Mouse (Mus musculus): ENCODE results near the gene Slc34a1. TPM values are rescaled to one million over a fixed set of nuclear protein-coding genes. Genes with fewer than 3 reads are reported as not detected.
"Not testable (repeated sequence)": the region's sequence is repeated elsewhere in the genome, so short reads cannot be mapped to it uniquely, and the experiment has no call there.

Slc34a1 gene
- polyA plus RNA-seq, 1 experiment from 2014 or later = 385 TPM

DNA sequence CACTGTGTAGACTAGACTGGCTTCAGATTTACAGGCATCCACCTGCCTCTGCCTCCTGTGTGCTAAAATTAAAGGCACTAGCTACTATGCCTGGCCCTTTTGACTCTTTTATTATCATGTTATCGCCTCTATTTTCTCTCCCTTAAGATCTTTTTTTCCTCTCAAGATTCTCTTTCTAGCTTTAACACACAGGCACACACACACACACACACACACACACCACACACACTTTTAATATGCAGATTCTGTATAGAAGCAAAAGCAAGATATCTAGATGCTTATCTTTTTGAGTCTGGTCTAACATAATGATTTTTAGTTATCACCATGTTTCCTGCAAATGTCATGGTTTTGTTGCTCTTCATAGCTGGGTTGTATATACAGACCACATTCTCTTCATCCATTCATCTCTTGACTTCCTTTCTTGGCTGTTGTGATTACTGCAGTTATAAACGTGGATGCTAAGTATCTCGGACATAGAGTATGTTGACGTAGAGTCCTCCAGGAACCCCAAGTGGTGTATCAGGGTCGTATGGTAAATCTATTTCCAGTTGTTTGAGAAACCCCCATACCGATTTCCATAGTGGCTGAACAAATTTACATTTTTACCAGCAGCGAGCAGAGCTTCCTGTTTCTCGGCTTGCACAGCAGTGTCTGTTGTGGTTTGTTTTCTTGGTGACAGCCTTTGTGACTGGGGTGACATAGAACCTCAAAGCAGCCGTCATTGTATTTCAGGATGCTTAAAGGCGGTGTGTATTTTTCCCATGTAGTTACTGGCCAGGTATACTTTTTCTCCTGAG is 34.1 kb downstream of the Slc34a1 start:
- 77% methylated on average over 10 of the region's 10 CpGs for WGBS
- H3K27me3 ChIP-seq (ENCODE audit: insufficient read depth, low read length) = no peaks in the 10 kb centered on the region
- no peaks in the 10 kb centered on the region for H3K36me3 ChIP-seq (ENCODE audit: insufficient read depth, low read length)
- no peak overlapping the region for H3K4me3 ChIP-seq (ENCODE audit: low read length)
- no peaks in the 10 kb centered on the region for H3K9me3 ChIP-seq (ENCODE audit: low read length)
- ATAC-seq (ENCODE audit: low FRiP score, low TSS enrichment) = no peak
- H3K4me1 ChIP-seq (ENCODE audit: insufficient read depth, low read length) = no peaks in the 10 kb centered on the region
- no peak overlapping the region for H3K9ac ChIP-seq (replicated peaks; ENCODE audit: low read length)
- no peak overlapping the region for H3K27ac ChIP-seq (ENCODE audit: low read length)
- no peak overlapping the region for H3K4me2 ChIP-seq (replicated peaks; ENCODE audit: low read depth, low read length)

GRCm38 (mm10) chr13:55437111-55437629 is 39.2 kb downstream of the Slc34a1 start:
- WGBS = 87% methylated on average over 14 of the region's 15 CpGs
- H3K4me1 ChIP-seq (ENCODE audit: insufficient read depth, low read length); H3K9ac ChIP-seq (replicated peaks; ENCODE audit: low read length): not testable (repeated sequence)

GRCm38 (mm10) chr13:55443799-55444285 is 45.9 kb downstream of the Slc34a1 start:
- peak overlapping the region; percentile 77 for H3K4me2 ChIP-seq (replicated peaks; ENCODE audit: low read depth, low read length)
- 32% methylated on average over 9 of the region's 9 CpGs for WGBS
- H3K4me3 ChIP-seq (ENCODE audit: low read length) = peak overlapping the region; percentile 85
- peak overlapping the region; percentile 98 for H3K27ac ChIP-seq (ENCODE audit: low read length)
- H3K9ac ChIP-seq (replicated peaks; ENCODE audit: low read length) = peak overlapping the region; percentile 71
- H3K36me3 ChIP-seq (ENCODE audit: insufficient read depth, low read length) = no peaks in the 10 kb centered on the region; the same call in 1 of the 2 replicates
- no peaks in the 10 kb centered on the region for H3K9me3 ChIP-seq (ENCODE audit: low read length)
- H3K27me3 ChIP-seq (ENCODE audit: insufficient read depth, low read length) = no peaks in the 10 kb centered on the region
- H3K4me1 ChIP-seq (ENCODE audit: insufficient read depth, low read length) = peaks cover 30% of the 10 kb centered on the region
- no peak for ATAC-seq (ENCODE audit: low FRiP score, low TSS enrichment)

More at GRCm38 (mm10) chr13:55437111-55437629, 39.2 kb downstream of the Slc34a1 start:
- H3K27ac ChIP-seq (ENCODE audit: low read length); H3K4me3 ChIP-seq (ENCODE audit: low read length); H3K36me3 ChIP-seq (ENCODE audit: insufficient read depth, low read length); ATAC-seq (ENCODE audit: low FRiP score, low TSS enrichment); H3K4me2 ChIP-seq (replicated peaks; ENCODE audit: low read depth, low read length); H3K27me3 ChIP-seq (ENCODE audit: insufficient read depth, low read length); H3K9me3 ChIP-seq (ENCODE audit: low read length): not testable (repeated sequence)

DNA sequence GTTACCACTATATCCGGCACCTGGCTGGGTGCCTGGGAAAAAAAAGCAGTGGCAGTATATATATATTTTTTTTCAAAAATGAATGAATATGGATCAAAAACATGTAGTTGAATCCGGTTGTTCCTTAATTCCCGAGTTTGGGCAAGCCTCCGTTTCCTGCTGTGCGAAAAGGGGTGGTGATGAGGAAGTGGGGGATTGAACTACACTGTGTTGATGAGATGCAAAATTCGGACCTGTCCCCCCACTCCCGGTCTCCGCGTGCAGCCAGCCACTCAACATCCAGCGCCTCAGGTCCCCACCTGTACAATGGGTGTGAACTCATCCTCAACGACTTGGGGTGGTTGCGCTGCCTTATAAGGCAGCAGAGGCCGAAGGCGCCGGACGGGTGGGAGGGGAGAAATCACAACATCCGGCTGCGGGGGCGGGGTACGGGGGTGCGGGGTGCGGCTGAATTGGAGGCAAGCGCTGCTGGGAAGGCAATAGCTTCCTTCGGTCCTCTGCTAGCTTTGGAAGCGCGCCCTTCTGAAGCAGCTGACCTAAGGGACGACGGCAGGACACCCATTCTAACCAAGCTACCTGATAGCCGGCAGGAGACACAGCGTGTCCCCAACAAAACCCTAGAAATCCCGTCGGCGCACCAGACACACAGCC is 46.4 kb downstream of the Slc34a1 start:
- no peaks in the 10 kb centered on the region for H3K27me3 ChIP-seq (ENCODE audit: insufficient read depth, low read length)
- peak overlapping the region; percentile 85 for H3K4me3 ChIP-seq (ENCODE audit: low read length)
- peak overlapping the region; percentile 77 for H3K4me2 ChIP-seq (replicated peaks; ENCODE audit: low read depth, low read length)
- H3K4me1 ChIP-seq (ENCODE audit: insufficient read depth, low read length) = peaks cover 30% of the 10 kb centered on the region
- no peaks in the 10 kb centered on the region for H3K9me3 ChIP-seq (ENCODE audit: low read length)
- WGBS = 1% methylated on average over 33 of the region's 33 CpGs
- peak overlapping the region; percentile 98 for H3K27ac ChIP-seq (ENCODE audit: low read length)
- peak overlapping the region; percentile 71 for H3K9ac ChIP-seq (replicated peaks; ENCODE audit: low read length)
- ATAC-seq (ENCODE audit: low FRiP score, low TSS enrichment) = peak; percentile 84
- H3K36me3 ChIP-seq (ENCODE audit: insufficient read depth, low read length) = no peaks in the 10 kb centered on the region; the same call in 1 of the 2 replicates

DNA sequence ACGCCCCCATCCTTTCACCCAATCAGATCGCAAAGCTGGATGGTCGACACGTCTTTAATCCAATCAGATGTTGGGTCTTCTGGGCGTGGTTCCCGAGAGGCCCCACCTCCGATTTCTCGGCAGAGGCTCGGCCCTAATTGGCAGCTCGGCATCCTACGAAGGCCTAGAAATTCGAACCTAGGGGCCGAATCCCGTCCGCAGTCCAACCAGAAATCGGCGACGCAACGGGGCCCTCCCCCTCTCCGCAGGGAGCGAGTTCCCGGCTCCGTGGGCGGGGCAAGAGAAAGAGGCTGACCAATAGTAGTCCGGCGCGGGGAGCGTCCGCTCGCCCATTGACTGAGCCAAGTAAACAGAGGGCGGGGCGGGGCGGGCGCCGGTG is 46.9 kb downstream of the Slc34a1 start, which contains the start of gene Grk6:
Gene Grk6, plus strand, starts transcription at position 136 of the 379 bp plus-strand sequence.
- WGBS = 1% methylated on average over 33 of the region's 35 CpGs
- H3K4me1 ChIP-seq (ENCODE audit: insufficient read depth, low read length) = peaks cover 30% of the 10 kb centered on the region
- H3K4me3 ChIP-seq (ENCODE audit: low read length) = peak within 1 kb of the TSS; percentile 85

DNA sequence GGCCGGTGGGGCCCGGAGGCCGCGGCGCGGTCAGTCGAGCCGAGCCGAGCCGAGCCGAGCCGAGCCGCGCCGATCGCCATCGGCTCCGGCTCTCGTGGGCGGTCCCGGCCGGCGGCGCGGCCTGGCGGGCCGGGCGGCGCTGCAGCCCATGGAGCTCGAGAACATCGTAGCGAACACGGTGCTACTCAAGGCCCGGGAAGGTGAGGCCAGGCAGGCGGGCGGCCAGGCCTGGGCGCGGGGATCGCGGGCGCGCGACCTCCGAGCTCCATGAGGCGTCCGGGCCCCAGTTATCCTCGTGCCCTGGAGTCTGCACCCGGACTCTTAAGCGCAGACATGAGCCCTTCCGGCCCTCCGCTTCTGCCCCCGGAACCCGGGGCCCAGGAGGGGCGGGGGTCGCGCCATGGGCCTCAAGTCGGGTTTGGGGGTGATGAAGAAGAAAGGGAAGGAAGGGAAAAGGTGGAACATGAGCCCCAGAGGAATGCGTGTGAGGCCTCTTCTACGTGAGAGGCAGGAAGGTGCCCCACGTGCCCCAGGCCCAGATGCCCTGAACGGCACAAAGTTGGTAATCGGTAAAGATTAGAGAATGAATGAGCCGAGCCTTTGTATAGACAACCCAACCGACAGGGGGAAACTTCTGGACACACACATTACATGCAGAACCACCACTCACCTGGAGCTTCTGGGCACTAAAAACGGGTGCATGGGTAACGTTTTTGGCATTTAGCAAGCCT is 47.5 kb downstream of the Slc34a1 start:
- Histone ChIP-seq H3K9me3 (ENCODE audit: low read length) (no peaks in the 10 kb centered on the region), H3K4me2 (replicated peaks; ENCODE audit: low read depth, low read length) (peak overlapping the region; percentile 81), H3K27me3 (ENCODE audit: insufficient read depth, low read length) (no peaks in the 10 kb centered on the region), H3K9ac (replicated peaks; ENCODE audit: low read length) (peak overlapping the region; percentile 94), H3K4me1 (ENCODE audit: insufficient read depth, low read length) (peaks cover 30% of the 10 kb centered on the region), H3K4me3 (ENCODE audit: low read length) (peak overlapping the region; percentile 85), H3K36me3 (ENCODE audit: insufficient read depth, low read length) (peaks cover 2% of the 10 kb centered on the region), H3K27ac (ENCODE audit: low read length) (peak overlapping the region; percentile 98)
- no peak; the same call in 1 of the 2 replicates for ATAC-seq (ENCODE audit: low FRiP score, low TSS enrichment)
- under 1% methylated on average over 63 of the region's 66 CpGs for WGBS

More for the DNA sequence above, 46.9 kb downstream of the Slc34a1 start, which contains the start of gene Grk6:
- H3K4me2 ChIP-seq (replicated peaks; ENCODE audit: low read depth, low read length) = peak within 1 kb of the TSS; percentile 81
- peak; percentile 97 for ATAC-seq (ENCODE audit: low FRiP score, low TSS enrichment)
- H3K36me3 ChIP-seq (ENCODE audit: insufficient read depth, low read length) = no peaks in the 10 kb centered on the region; the same call in 1 of the 2 replicates
- H3K9ac ChIP-seq (replicated peaks; ENCODE audit: low read length) = peak within 1 kb of the TSS; percentile 94
- H3K9me3 ChIP-seq (ENCODE audit: low read length) = no peaks in the 10 kb centered on the region
- no peaks in the 10 kb centered on the region for H3K27me3 ChIP-seq (ENCODE audit: insufficient read depth, low read length)
- peak within 1 kb of the TSS; percentile 98 for H3K27ac ChIP-seq (ENCODE audit: low read length)

DNA sequence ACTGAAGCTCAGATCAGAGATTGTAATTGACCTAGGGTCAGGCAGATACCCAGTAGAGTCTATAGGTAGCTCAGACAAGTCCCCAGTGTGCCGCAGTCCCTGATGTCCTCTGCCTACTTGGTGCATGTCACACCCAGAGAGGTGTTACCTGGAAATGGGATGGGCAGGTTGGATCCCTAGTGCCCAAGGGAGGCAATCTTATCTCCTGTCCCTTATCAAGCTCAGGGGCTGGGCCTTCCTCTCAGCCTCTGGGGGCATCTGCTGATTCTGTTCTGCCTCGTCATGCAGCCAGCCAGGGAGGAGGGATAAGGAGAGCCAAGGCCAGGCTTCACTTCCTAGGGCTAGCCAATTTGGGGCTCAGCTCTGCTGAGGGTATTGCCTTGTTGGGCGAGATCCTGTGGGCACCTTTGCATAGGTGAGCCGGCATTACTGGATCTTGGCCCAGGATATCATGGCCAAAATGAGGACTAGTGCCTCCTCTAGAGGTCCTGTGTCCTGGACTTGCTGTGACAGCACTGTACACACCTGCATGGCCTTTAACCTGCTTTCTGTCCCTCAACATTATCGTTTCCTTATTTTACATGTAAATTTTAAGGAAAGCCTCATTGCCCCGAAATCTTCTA is 48.6 kb downstream of the Slc34a1 start:
- H3K27me3 ChIP-seq (ENCODE audit: insufficient read depth, low read length) = no peaks in the 10 kb centered on the region
- 79% methylated on average over 6 of the region's 6 CpGs for WGBS
- H3K36me3 ChIP-seq (ENCODE audit: insufficient read depth, low read length) = peaks cover 12% of the 10 kb centered on the region
- peaks cover 30% of the 10 kb centered on the region for H3K4me1 ChIP-seq (ENCODE audit: insufficient read depth, low read length)
- no peaks in the 10 kb centered on the region for H3K9me3 ChIP-seq (ENCODE audit: low read length)
- ATAC-seq (ENCODE audit: low FRiP score, low TSS enrichment) = no peak
- H3K27ac ChIP-seq (ENCODE audit: low read length) = no peak overlapping the region
- peak overlapping the region; percentile 81 for H3K4me2 ChIP-seq (replicated peaks; ENCODE audit: low read depth, low read length)
- peak overlapping the region; percentile 94 for H3K9ac ChIP-seq (replicated peaks; ENCODE audit: low read length)
- H3K4me3 ChIP-seq (ENCODE audit: low read length) = peak overlapping the region; percentile 85

- Histone ChIP-seq H3K4me1 (ENCODE audit: insufficient read depth, low read length) (peaks cover 30% of the 10 kb centered on the region), H3K27ac (ENCODE audit: low read length) (no peak overlapping the region), H3K9ac (replicated peaks; ENCODE audit: low read length) (no peak overlapping the region), H3K27me3 (ENCODE audit: insufficient read depth, low read length) (no peaks in the 10 kb centered on the region), H3K36me3 (ENCODE audit: insufficient read depth, low read length) (peaks cover 22% of the 10 kb centered on the region), H3K9me3 (ENCODE audit: low read length) (no peaks in the 10 kb centered on the region), H3K4me3 (ENCODE audit: low read length) (no peak overlapping the region), H3K4me2 (replicated peaks; ENCODE audit: low read depth, low read length) (no peak overlapping the region)
- ATAC-seq (ENCODE audit: low FRiP score, low TSS enrichment) = no peak
- WGBS = 50% methylated on average over 3 of the region's 3 CpGs
Measured at GRCm38 (mm10) chr13:55447543-55447943, 49.6 kb downstream of the Slc34a1 start.

- Histone ChIP-seq H3K36me3 (ENCODE audit: insufficient read depth, low read length) (peaks cover 27% of the 10 kb centered on the region), H3K9ac (replicated peaks; ENCODE audit: low read length) (no peak overlapping the region), H3K4me3 (ENCODE audit: low read length) (no peak overlapping the region), H3K4me2 (replicated peaks; ENCODE audit: low read depth, low read length) (no peak overlapping the region), H3K9me3 (ENCODE audit: low read length) (no peaks in the 10 kb centered on the region), H3K27me3 (ENCODE audit: insufficient read depth, low read length) (no peaks in the 10 kb centered on the region), H3K4me1 (ENCODE audit: insufficient read depth, low read length) (peaks cover 30% of the 10 kb centered on the region), H3K27ac (ENCODE audit: low read length) (no peak overlapping the region)
- 85% methylated on average over 5 of the region's 5 CpGs for WGBS
- ATAC-seq (ENCODE audit: low FRiP score, low TSS enrichment) = no peak
Measured at GRCm38 (mm10) chr13:55448131-55448530, 50.1 kb downstream of the Slc34a1 start.
